Mouse (Mus musculus): Measurements from ENCODE around the gene Stk11.

DNA sequence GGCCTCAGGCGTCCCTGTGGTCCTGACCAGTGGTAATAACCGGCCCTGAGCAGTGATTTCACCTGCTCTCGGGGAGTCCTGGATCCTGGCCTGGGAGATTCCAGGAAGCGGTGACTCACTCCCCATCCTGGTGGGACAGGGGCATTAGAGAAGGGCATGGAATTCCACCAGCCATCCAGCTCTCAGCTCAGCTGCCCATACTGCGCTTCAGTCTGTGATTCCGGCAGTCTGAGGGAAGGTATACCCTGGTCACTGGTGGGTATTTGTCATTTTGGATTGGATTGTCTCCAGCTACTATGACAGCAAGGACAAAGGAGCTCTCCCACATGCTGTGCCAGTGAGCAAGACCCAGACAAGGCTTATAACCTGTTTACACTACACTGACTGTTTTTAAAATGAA lies 7.9 kb upstream of the Stk11 start:
- TF ChIP-seq CTCF (IDR thresholded peaks at IDR 0.05; ENCODE audit: low read depth) (no peak), EP300 (IDR thresholded peaks at IDR 0.05; ENCODE audit: low read depth) (no peak)
